Mouse (Mus musculus): Measurements from ENCODE around the gene Pln. TPM values are rescaled to one million over a fixed set of nuclear protein-coding genes. Genes with fewer than 3 reads are reported as not detected.

The Pln gene
- 0.28 and 0.99 TPM in 2 replicates for polyA plus RNA-seq (2015; fragmentation: Nextera tagmentation; extraction: Ambion mirVana)

DNA sequence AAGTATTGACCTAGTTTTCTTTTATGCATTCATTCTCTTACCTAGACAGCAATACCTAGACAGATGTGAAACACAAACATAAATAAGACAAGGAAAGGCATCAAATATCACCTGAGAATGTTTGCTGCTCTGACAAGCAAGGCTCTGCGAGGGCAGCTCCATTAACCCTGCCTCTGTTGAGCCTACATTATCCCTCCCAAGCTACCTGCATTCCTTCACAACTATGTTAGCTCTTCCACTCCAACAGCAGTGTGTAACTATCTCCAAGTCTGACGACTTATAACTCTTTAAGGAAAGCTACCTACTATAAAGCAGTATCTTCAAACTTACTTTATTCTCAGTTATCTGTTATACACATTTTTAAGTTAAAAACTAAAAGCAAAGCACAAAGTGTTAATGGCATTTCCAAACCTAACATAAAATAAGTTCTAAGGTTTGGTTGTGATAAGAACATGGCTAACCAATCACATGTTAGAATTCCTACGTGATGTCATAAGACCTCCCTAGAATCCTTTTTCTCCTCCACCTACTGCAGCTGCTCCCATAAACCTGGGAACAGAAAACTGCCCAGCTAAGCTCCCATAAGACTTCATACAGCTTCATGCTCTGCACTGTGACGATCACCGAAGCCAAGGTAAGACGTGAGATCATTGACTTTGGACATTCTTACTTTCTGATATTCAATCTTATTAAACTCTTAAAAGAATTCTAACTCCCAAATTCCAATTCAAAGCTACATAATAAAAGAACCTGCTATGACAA lies at the start of gene Pln:
Gene Pln (plus strand): TSS at position 506 of the 762 bp plus-strand sequence.

DNA sequence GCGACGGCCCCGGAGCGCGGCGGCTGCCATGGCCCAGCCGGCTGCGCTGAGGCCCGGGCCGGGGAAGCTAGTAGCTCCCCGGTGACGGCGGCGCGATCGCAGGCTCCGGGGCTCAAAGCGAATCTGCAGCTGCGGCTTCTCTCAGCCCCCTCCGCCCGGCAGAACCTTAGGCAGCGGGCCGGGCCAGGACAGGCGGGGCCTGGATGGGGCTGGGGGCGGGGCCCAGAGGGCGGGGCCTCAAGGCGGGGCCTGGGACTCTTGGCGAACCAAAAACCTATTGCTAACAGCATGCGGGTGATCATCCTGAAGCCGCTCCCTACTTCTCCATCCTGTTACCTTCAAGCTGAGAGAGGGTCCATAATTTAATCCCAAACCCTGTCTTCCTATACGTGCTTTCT lies 42.2 kb downstream of the Pln start, which contains the start of gene Cep85l:
Gene Cep85l (minus strand): TSS at position 239 of the 398 bp plus-strand sequence.

Other genes with a start within 250 kb of the Pln start
- 2.3 and 3.1 TPM in 2 replicates for gene Cep85l, start 42.3 kb downstream of the Pln start, polyA plus RNA-seq (2015; fragmentation: Nextera tagmentation; extraction: Ambion mirVana)